Mouse (Mus musculus) neural tube, embryonic 15.5 days (tissue): ENCODE data around the gene Smok3a. TPM values are rescaled to one million over a fixed set of nuclear protein-coding genes. Genes with fewer than 3 reads are reported as not detected.
"Not testable (repeated sequence)": the region's sequence is repeated elsewhere in the genome, so short reads cannot be mapped to it uniquely, and the experiment has no call there.

Source experiments
- ATAC-seq: fragments of 200-750 bp; cut with Nextera tagmentation; 2 replicates; pipeline ENCODE4 v1.8.0; 2017; ENCODE audit warnings: mild to moderate bottlenecking, moderate TSS enrichment, moderate library complexity; ENCODE audit not compliant: low FRiP score
- H3K27ac ChIP-seq: fragments of 300-500 bp; sonication (generic); replicated peaks from 2 replicates; pipeline ENCODE4 v1.5.1; 2015; ENCODE audit warnings: mild to moderate bottlenecking, inconsistent platforms
- H3K27me3 ChIP-seq: fragments of 300-500 bp; sonication (generic); replicated peaks from 2 replicates; pipeline ENCODE4 v1.6.1; 2015; ENCODE audit warnings: inconsistent platforms
- H3K36me3 ChIP-seq: fragments of 300-500 bp; sonication (generic); 2 replicates; pipeline ENCODE4 v1.6.1; 2015; ENCODE audit warnings: inconsistent platforms
- H3K4me1 ChIP-seq: fragments of 300-500 bp; sonication (generic); 2 replicates; pipeline ENCODE4 v1.6.1; 2015; ENCODE audit warnings: inconsistent platforms
- H3K4me2 ChIP-seq: fragments of 300-500 bp; sonication (generic); 2 replicates; pipeline ENCODE4 v1.6.1; 2015; ENCODE audit warnings: inconsistent platforms, mild to moderate bottlenecking, moderate library complexity
- H3K4me3 ChIP-seq: fragments of 300-500 bp; sonication (generic); replicated peaks from 2 replicates; pipeline ENCODE4 v1.5.1; 2015; ENCODE audit warnings: mild to moderate bottlenecking, inconsistent platforms
- H3K9ac ChIP-seq: fragments of 300-500 bp; sonication (generic); replicated peaks from 2 replicates; pipeline ENCODE4 v1.6.1; 2015; ENCODE audit warnings: mild to moderate bottlenecking, inconsistent platforms
- H3K9me3 ChIP-seq: fragments of 300-500 bp; sonication (generic); replicated peaks from 2 replicates; pipeline ENCODE4 v1.6.1; 2016; ENCODE audit warnings: inconsistent platforms
- WGBS: fragments of 180-500 bp; shearing (Covaris S2); methylation state at CpG from one replicate; pipeline ENCODE4 v1.1.7; 2015; ENCODE audit warnings: mixed read lengths; 5-methylcytosine and 5-hydroxymethylcytosine counted together
- polyA plus RNA-seq: library from polyadenylated mRNA; unstranded; fragments of >200 nt; fragmentation: Nextera tagmentation; extraction: Ambion mirVana; gene quantifications from 2 replicates; pipeline ENCODE4 v1.2.1, GENCODE M21; 2015

Gene Smok3a
- polyA plus RNA-seq, 1 experiment from 2014 or later: not detected

DNA sequence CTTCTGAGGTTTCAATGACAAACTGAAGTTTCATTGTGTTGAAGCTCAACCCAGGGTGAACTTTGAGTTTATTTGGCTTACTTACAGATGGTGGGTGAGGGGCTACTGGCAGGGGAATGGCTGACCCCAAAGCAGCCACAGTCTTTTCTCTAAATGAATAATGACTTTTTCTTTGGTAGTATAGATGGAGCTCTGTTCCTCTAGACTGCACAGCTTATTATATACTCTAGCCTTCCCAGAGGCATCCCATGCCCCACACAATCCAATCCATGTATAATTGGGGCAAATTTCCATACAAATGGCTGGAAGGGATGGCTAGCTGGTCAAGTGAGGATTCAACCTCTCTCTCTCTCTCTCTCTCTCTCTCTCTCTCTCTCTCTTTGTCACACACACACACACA is 4.1 kb upstream of the Smok3a start:
- no peak for ATAC-seq
- no peaks in the 10 kb centered on the region for H3K36me3 ChIP-seq
- H3K4me3 ChIP-seq: no peak overlapping the region
- H3K4me2 ChIP-seq: no peak overlapping the region
- H3K4me1 ChIP-seq: no peaks in the 10 kb centered on the region
- H3K27me3 ChIP-seq: no peaks in the 10 kb centered on the region
- H3K9ac ChIP-seq: no peak overlapping the region
- H3K27ac ChIP-seq: no peak overlapping the region
- H3K9me3 ChIP-seq: no peaks in the 10 kb centered on the region

DNA sequence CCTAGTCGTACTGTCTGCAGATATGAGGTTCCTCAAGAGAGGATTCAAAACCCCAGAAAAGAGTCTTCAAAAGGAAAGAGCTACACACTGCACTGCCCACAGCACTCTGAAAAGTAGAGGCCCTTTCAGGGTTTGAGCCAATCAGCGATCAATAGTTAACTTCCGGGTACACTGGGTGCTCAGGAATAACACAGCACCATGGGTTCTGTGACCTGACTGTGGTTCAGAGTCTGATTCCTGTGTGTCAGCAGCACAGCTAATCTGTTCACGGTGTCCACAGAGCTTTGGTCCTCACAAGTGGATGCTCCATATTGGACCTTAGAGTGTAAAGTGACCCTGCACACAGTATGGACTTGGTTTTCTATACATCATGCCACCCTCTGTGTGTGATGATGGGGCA is 1.5 kb upstream of the Smok3a start:
- not testable (repeated sequence) for H3K27ac ChIP-seq, H3K4me1 ChIP-seq, H3K4me3 ChIP-seq, H3K9ac ChIP-seq, ATAC-seq, H3K27me3 ChIP-seq, H3K9me3 ChIP-seq, H3K4me2 ChIP-seq, H3K36me3 ChIP-seq
- 88% methylated on average over 4 of the region's 4 CpGs for WGBS

GRCm38 (mm10) chr5:138052894-138053293 is 31.8 kb downstream of the Smok3a start, which contains the start of gene Smok3c:
TSS of gene Smok3c (plus strand) at chr5:138053194.
- not testable (repeated sequence) for H3K27ac ChIP-seq, H3K36me3 ChIP-seq, H3K4me1 ChIP-seq, H3K4me3 ChIP-seq, H3K9me3 ChIP-seq, H3K9ac ChIP-seq, ATAC-seq, H3K27me3 ChIP-seq, H3K4me2 ChIP-seq
- WGBS: no CpG with 5 or more reads among the region's 5 CpGs

DNA sequence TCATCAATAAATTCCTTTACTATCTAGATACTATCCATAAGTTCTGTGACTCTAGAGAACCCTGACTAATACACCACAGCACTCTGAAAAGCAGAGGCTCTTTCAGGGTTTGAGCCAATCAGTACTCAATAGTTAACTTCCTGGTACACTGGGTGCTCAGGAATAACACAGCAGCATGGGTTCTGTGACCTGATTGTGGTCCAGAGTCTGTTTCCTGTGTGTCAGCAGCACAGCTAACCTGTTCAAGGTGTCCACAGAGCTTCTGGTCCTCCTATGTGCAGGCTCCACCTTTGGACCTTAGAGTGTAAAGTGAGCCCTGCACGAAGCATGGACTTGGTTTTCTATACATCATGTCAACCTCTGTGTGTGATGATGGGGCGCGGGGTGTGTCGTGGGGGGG is 52.7 kb downstream of the Smok3a start:
- Histone ChIP-seq H3K4me1 (no peaks in the 10 kb centered on the region), H3K9ac (no peak overlapping the region), H3K4me2 (no peak overlapping the region), H3K27ac (no peak overlapping the region), H3K9me3 (no peaks in the 10 kb centered on the region), H3K4me3 (no peak overlapping the region), H3K27me3 (no peaks in the 10 kb centered on the region), H3K36me3 (no peaks in the 10 kb centered on the region)
- no peak for ATAC-seq
- WGBS: 92% methylated on average over 4 of the region's 4 CpGs

DNA sequence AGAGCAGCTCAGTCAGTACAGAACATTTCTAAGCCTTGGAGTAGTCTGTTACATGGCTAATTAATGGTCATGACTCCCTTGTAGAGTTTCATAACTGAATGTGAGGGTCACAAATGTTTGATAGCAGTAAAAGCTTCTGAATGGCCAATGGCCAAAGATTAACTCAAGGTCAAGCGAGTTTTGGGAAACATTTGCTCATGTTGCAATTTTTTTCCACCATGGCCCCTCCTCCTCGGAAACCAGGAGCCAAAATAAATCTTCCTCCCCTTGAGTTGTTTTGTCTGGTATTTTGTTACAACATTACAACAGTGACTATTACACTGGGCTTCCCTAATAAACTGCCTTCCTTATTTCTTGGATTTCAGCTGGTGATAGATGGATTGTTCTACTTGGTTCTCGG is 54.6 kb downstream of the Smok3a start:
- H3K27me3 ChIP-seq: no peaks in the 10 kb centered on the region
- H3K9me3 ChIP-seq: no peaks in the 10 kb centered on the region
- H3K27ac ChIP-seq: no peak overlapping the region
- H3K4me3 ChIP-seq: no peak overlapping the region
- 77% methylated on average over 3 of the region's 3 CpGs for WGBS
- no peak for ATAC-seq
- no peaks in the 10 kb centered on the region for H3K36me3 ChIP-seq
- no peaks in the 10 kb centered on the region for H3K4me1 ChIP-seq
- H3K4me2 ChIP-seq: no peak overlapping the region
- H3K9ac ChIP-seq: no peak overlapping the region

- Histone ChIP-seq H3K27me3 (no peaks in the 10 kb centered on the region; the same call in 1 of the 2 replicates), H3K9me3 (no peaks in the 10 kb centered on the region), H3K36me3 (no peaks in the 10 kb centered on the region), H3K4me2 (no peak overlapping the region), H3K4me3 (no peak overlapping the region), H3K27ac (no peak overlapping the region), H3K4me1 (no peaks in the 10 kb centered on the region), H3K9ac (no peak overlapping the region)
- ATAC-seq: no peak
- WGBS: 58% methylated on average over 2 of the region's 2 CpGs
Measured at GRCm38 (mm10) chr5:138076148-138076547, 55.1 kb downstream of the Smok3a start.

DNA sequence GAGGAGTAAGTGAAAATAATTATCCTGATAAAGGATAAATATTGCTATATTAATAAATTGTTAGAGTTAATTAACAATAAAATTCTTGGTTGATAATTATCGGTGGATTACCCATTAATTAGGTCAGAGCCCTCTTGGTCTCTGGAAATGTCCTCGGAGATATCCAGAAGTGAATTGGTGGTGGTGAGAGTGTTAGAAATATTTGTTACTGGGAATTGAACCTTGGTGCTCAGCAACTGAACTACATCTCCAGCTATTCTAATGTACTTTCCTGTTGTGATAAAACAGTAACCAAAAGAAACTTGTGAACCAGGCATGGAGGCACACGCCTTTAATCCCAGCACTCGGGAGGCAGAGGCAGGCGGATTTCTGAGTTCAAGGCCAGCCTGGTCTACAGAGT is 59.4 kb downstream of the Smok3a start:
- Histone ChIP-seq H3K4me3 (no peak overlapping the region), H3K27ac (no peak overlapping the region), H3K4me2 (no peak overlapping the region), H3K9me3 (no peaks in the 10 kb centered on the region), H3K4me1 (no peaks in the 10 kb centered on the region; the same call in 1 of the 2 replicates), H3K36me3 (no peaks in the 10 kb centered on the region), H3K9ac (no peak overlapping the region), H3K27me3 (no peaks in the 10 kb centered on the region; the same call in 1 of the 2 replicates)
- ATAC-seq: no peak
- 95% methylated on average over 5 of the region's 5 CpGs for WGBS

DNA sequence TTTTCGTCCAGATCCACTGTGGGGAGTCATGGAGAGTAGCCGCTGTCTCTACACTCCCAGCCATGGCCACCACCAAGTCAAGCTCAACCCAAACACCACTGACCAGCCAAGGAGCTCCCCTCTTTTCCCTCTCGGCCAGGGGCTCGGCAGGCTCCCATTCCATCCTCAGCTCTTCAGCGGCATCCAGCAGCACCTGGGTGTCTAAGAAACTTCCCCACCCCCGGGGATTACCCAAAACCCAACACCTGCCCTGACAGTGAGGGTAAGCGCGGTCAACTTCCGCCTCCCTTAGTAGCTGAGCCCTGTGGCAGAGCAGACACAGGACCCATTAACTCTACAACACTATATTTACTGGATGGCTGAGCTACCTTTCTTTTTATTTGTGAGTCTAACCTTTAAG is 60.4 kb downstream of the Smok3a start:
- Histone ChIP-seq H3K4me2 (no peak overlapping the region), H3K9me3 (no peaks in the 10 kb centered on the region), H3K27ac (no peak overlapping the region), H3K9ac (no peak overlapping the region), H3K36me3 (no peaks in the 10 kb centered on the region), H3K27me3 (no peaks in the 10 kb centered on the region; the same call in 1 of the 2 replicates), H3K4me1 (peaks cover 6% of the 10 kb centered on the region), H3K4me3 (no peak overlapping the region)
- no peak for ATAC-seq
- WGBS: 84% methylated on average over 9 of the region's 9 CpGs

DNA sequence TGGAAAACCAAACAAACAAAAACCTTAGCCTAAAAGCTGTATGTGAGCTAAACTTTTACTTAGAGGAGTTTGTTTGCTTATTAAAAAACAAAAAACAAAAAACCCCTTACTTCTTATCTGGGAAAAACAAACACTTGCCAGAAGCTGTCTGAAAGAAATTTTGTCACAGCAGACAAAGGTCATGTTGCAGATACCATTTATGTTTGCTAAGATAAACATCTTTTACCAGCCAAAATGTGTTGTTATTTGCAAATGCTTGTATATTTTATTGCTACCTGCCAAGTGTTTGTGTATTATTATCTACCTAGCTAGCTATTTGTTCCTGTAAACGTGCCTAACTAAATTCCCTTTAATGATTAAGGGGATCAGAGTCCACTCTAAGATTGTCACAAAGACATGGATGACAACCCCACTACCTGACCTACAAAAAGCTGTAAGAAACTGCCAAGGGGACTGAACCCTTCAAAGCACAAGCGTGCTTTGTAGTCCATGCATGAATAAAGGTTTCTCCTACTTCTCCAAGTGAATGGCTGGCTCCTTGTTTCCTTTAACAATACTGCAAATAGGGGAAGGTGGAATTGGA is 62.3 kb downstream of the Smok3a start:
- Histone ChIP-seq H3K4me2 (no peak overlapping the region), H3K4me3 (no peak overlapping the region), H3K36me3 (0 out of 2 replicates have a peak, but pooled peaks cover 5% of the 10 kb centered on the region), H3K9me3 (no peaks in the 10 kb centered on the region), H3K4me1 (peaks cover 25% of the 10 kb centered on the region), H3K27ac (no peak overlapping the region), H3K27me3 (no peaks in the 10 kb centered on the region; the same call in 1 of the 2 replicates), H3K9ac (no peak overlapping the region)
- WGBS: 75% methylated on average over 2 of the region's 2 CpGs
- no peak for ATAC-seq

DNA sequence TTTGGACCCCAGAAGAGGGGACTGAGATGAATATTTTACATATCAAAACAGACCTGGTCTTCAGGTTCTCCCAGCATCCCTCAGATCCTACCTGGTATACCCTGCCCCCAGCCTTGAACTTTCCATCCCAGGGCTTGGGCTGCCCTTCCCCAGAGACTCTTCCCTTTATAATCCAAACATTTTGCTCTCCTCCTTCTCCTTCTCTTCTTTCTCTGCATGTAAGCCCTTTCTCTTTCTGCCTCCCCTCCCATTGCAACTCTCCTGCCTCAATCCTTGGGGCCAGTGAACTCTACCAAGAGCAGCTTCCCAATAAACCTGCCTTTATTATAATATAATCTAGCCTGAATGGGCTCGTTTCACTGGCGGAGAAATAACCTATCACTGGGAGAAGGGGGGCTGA is 62.9 kb downstream of the Smok3a start:
- Histone ChIP-seq H3K9ac (no peak overlapping the region), H3K4me1 (peaks cover 31% of the 10 kb centered on the region), H3K27ac (no peak overlapping the region), H3K4me3 (no peak overlapping the region), H3K36me3 (0 out of 2 replicates have a peak, but pooled peaks cover 8% of the 10 kb centered on the region), H3K4me2 (no peak overlapping the region), H3K9me3 (no peaks in the 10 kb centered on the region), H3K27me3 (no peaks in the 10 kb centered on the region; the same call in 1 of the 2 replicates)
- ATAC-seq: no peak
- WGBS: 95% methylated on average over 2 of the region's 2 CpGs
